Mouse (Mus musculus): ENCODE measurements at regions not wholly inside any gene's neighbourhood (a gene's known extent, or its start where the extent isn't known, plus 50 kb on each side); places are given as distances from the start of the nearest gene placed in this dataset.

GRCm38 (mm10) chr6:13305873-13306272, 81.1 kb upstream of the Vwde start:
- no peak overlapping the region for H3K9ac ChIP-seq (ENCODE audit: control insufficient read depth, low read depth, low read length, poor library complexity, severe bottlenecking)
- H3K27me3 ChIP-seq (ENCODE audit: control insufficient read depth in 1 of 2, insufficient read depth in 2 of 2, low read length in 2 of 2), result no peaks in the 10 kb centered on the region
- TF ChIP-seq CTCF (IDR thresholded peaks at IDR 0.05 in 2 of 3, conservative IDR thresholded peaks at IDR 0.05 in 1 of 3; ENCODE audit: control insufficient read depth in 1 of 3, insufficient read depth in 1 of 3, low read depth in 2 of 3, low read length in 3 of 3, poor library complexity in 1 of 3, severe bottlenecking in 1 of 3) (no peak), ELF1 (IDR thresholded peaks at IDR 0.05; ENCODE audit: low read depth, low read length) (no peak), ZC3H11A (IDR thresholded peaks at IDR 0.05; ENCODE audit: low read depth, low read length) (no peak), BHLHE40 (IDR thresholded peaks at IDR 0.05; ENCODE audit: borderline replicate concordance, low read depth, low read length) (no peak), MYB (IDR thresholded peaks at IDR 0.05; ENCODE audit: low read depth, low read length) (no peak), GABPA (IDR thresholded peaks at IDR 0.05; ENCODE audit: low read depth, low read length) (no peak), POLR2AphosphoS2 (IDR thresholded peaks at IDR 0.05; ENCODE audit: low read length) (no peak), MEF2A (IDR thresholded peaks at IDR 0.05; ENCODE audit: extremely low read depth, insufficient replicate concordance, low read depth, low read length, poor library complexity, severe bottlenecking) (no peak), NRF1 (IDR thresholded peaks at IDR 0.05; ENCODE audit: insufficient read depth, low read depth, low read length, poor library complexity, severe bottlenecking) (no peak), MAFK (IDR thresholded peaks at IDR 0.05; ENCODE audit: borderline replicate concordance, low read depth, low read length) (no peak), MAX (IDR thresholded peaks at IDR 0.05; ENCODE audit: low read length) (no peak), MAZ (IDR thresholded peaks at IDR 0.05; ENCODE audit: low read depth, low read length) (no peak)
- H3K9me3 ChIP-seq (replicated peaks; ENCODE audit: insufficient read depth, low read length), result no peaks in the 10 kb centered on the region
- no peak overlapping the region for H3K27ac ChIP-seq (ENCODE audit: control insufficient read depth, low read depth, low read length)
- H3K4me1 ChIP-seq (ENCODE audit: control insufficient read depth in 1 of 2, insufficient read depth in 2 of 2, low read length in 2 of 2), result no peaks in the 10 kb centered on the region
- no peaks in the 10 kb centered on the region for H3K79me2 ChIP-seq (ENCODE audit: control insufficient read depth, insufficient read depth, low read length, poor library complexity)
- DNase-seq (ENCODE audit: low read depth, low spot score), result no peak
- no peak overlapping the region for H3K4me3 ChIP-seq (ENCODE audit: control insufficient read depth in 1 of 2, insufficient read depth in 1 of 2, low read depth in 2 of 2, low read length in 2 of 2)
- no peaks in the 10 kb centered on the region for H3K36me3 ChIP-seq (ENCODE audit: control insufficient read depth in 1 of 2, insufficient read depth in 2 of 2, low read length in 2 of 2)

- no peak for DNase-seq (ENCODE audit: low read depth, low spot score)
- Histone ChIP-seq H3K36me3 (ENCODE audit: control insufficient read depth in 1 of 2, insufficient read depth in 2 of 2, low read length in 2 of 2) (no peaks in the 10 kb centered on the region), H3K27me3 (ENCODE audit: control insufficient read depth in 1 of 2, insufficient read depth in 2 of 2, low read length in 2 of 2) (no peaks in the 10 kb centered on the region), H3K27ac (ENCODE audit: control insufficient read depth, low read depth, low read length) (no peak overlapping the region), H3K4me1 (ENCODE audit: control insufficient read depth in 1 of 2, insufficient read depth in 2 of 2, low read length in 2 of 2) (no peaks in the 10 kb centered on the region), H3K9ac (ENCODE audit: control insufficient read depth, low read depth, low read length, poor library complexity, severe bottlenecking) (no peak overlapping the region), H3K79me2 (ENCODE audit: control insufficient read depth, insufficient read depth, low read length, poor library complexity) (no peaks in the 10 kb centered on the region), H3K9me3 (replicated peaks; ENCODE audit: insufficient read depth, low read length) (no peaks in the 10 kb centered on the region), H3K4me3 (ENCODE audit: control insufficient read depth in 1 of 2, insufficient read depth in 1 of 2, low read depth in 2 of 2, low read length in 2 of 2) (no peak overlapping the region)
- TF ChIP-seq E2F4 (IDR thresholded peaks at IDR 0.05; ENCODE audit: borderline replicate concordance, low read depth, low read length) (no peak), HCFC1 (IDR thresholded peaks at IDR 0.05; ENCODE audit: low read depth, low read length) (no peak), MAFK (IDR thresholded peaks at IDR 0.05; ENCODE audit: borderline replicate concordance, low read depth, low read length) (no peak), RCOR1 (IDR thresholded peaks at IDR 0.05; ENCODE audit: low read depth, low read length) (no peak), ZKSCAN1 (IDR thresholded peaks at IDR 0.05; ENCODE audit: low read depth, low read length) (no peak), TAL1 (IDR thresholded peaks at IDR 0.05; ENCODE audit: low read length) (no peak), MAX (IDR thresholded peaks at IDR 0.05; ENCODE audit: low read length) (no peak), POLR2A (IDR thresholded peaks at IDR 0.05; ENCODE audit: control insufficient read depth in 1 of 2, insufficient read depth in 1 of 2, low read depth in 1 of 2, low read length in 2 of 2, poor library complexity in 1 of 2) (no peak), EP300 (IDR thresholded peaks at IDR 0.05; ENCODE audit: low read depth in 1 of 2, low read length in 2 of 2) (no peak), MYB (IDR thresholded peaks at IDR 0.05; ENCODE audit: low read depth, low read length) (no peak), MAZ (IDR thresholded peaks at IDR 0.05; ENCODE audit: low read depth, low read length) (no peak), POLR2AphosphoS2 (IDR thresholded peaks at IDR 0.05; ENCODE audit: low read length) (no peak), CHD2 (IDR thresholded peaks at IDR 0.05; ENCODE audit: low read length) (no peak), KAT2A (conservative IDR thresholded peaks at IDR 0.05; ENCODE audit: low read depth, low read length) (no peak), MYC (IDR thresholded peaks at IDR 0.05; ENCODE audit: low read depth, low read length) (no peak), RAD21 (IDR thresholded peaks at IDR 0.05; ENCODE audit: low read depth, low read length) (no peak), MXI1 (IDR thresholded peaks at IDR 0.05; ENCODE audit: low read depth, low read length) (no peak), GABPA (IDR thresholded peaks at IDR 0.05; ENCODE audit: low read depth, low read length) (no peak), UBTF (IDR thresholded peaks at IDR 0.05; ENCODE audit: borderline replicate concordance, insufficient read depth, low read depth, low read length) (no peak), NELFE (IDR thresholded peaks at IDR 0.05; ENCODE audit: low read depth, low read length) (no peak)
Measured at GRCm38 (mm10) chr6:13298171-13298570, 73.4 kb upstream of the Vwde start.
